Mouse (Mus musculus): ENCODE data around the gene Hoxc11.
A peak's percentile ranks its signal among the peaks of the same experiment; 100 is the strongest.

Gene Hoxc11

GRCm38 (mm10) chr15:102954192-102955006 is at the start of gene Hoxc11:
TSS of gene Hoxc11 (plus strand) at chr15:102954427.
- no peak for DNase-seq

- DNase-seq, result no peak
Observed at GRCm38 (mm10) chr15:102904946-102905345, 49.3 kb upstream of the Hoxc11 start.

DNA sequence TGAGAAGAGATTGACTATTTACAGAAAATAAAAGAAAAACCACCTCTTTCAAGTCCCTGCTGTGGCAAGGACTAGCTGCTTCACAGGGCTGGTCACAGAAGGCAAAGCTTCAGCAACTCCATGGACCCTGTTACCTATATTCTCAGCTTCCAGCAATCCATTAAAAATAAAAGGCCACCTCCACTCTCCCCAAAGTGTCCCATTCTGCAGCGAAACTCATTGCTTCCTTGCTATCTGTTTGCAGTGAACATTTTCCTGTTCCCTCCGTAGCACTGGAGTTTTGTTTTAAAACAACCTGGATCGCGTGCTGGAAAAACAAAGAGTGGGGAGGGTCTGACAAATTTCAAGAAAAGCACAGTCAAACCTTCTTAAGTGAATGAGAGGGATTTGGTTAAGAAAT is 44.7 kb upstream of the Hoxc11 start:
- DNase-seq, result no peak

DNA sequence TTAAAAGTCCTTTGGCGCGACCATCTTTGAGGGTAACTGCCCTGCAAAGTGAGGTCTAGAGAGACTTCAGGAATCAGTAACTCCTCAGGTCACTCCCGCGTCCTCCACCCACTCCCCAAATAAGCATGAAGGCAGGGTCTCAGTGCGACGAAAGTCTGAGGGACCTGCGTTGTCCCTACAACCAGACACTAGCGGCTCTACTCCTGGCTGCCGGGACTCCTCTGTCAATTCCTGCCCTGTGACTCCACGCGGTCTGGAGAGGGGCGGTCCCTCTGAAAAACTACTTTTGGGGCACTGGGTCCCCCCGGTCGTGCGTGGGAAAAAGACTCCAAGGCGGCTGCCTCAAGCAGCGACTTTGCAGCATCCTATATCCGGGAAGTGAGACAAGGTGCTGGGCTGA is 44.2 kb upstream of the Hoxc11 start:
- no peak for DNase-seq

GRCm38 (mm10) chr15:102910496-102911095 is 43.6 kb upstream of the Hoxc11 start:
- no peak for DNase-seq

- no peak for DNase-seq
Observed at GRCm38 (mm10) chr15:102913038-102913585, 41.1 kb upstream of the Hoxc11 start.

GRCm38 (mm10) chr15:102917972-102918572 is 36.2 kb upstream of the Hoxc11 start:
- DNase-seq, result no peak

- DNase-seq, result no peak
Observed at GRCm38 (mm10) chr15:102918611-102919265, 35.5 kb upstream of the Hoxc11 start.

DNA sequence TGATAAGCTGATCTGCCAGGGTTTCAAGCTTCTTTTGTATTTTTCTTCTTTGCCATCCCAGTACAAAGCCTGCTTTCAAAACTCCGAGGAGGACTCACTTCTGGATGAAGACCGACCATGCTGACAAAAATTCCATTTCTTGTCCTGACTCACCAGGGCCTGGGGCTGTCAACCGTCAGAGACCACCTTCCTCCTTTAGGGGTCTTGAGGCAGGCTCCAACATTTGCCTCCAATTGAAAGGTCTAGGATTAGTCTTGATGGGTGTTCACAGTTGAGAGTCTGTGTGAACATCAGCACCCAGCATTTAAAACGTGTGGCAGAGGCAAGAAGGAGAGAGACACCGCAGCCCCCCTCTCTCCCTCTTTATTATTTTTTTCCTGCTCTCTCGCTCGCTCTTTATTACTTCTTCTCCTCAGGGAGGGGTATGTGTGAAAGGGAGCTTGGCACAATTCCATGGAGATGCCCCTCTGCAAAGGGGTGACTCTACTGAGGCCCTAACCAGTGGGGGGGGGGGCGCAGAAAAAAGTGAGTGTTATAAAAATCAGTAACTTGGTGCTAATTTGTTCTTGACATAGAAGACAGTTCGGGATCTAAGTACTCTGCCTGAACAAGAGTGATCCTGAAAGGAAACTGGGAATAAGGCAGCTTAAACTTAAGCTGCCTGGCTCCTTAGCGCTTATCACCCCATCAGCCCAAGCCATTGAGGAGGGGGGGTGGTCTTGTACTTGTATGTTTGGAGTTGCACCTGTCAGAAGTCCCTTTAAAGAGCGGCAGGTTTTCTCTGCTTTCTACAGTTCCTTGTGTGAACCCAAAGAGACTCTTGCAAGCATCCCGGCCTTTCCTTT is 34.7 kb upstream of the Hoxc11 start:
- DNase-seq, result no peak

GRCm38 (mm10) chr15:102920619-102921018 is 33.6 kb upstream of the Hoxc11 start:
- peak; percentile 26 for DNase-seq

GRCm38 (mm10) chr15:102921053-102922011 is 32.9 kb upstream of the Hoxc11 start, which contains the start of gene Hoxc13:
TSS of gene Hoxc13 (plus strand) at chr15:102921103.
- DNase-seq, result no peak

DNA sequence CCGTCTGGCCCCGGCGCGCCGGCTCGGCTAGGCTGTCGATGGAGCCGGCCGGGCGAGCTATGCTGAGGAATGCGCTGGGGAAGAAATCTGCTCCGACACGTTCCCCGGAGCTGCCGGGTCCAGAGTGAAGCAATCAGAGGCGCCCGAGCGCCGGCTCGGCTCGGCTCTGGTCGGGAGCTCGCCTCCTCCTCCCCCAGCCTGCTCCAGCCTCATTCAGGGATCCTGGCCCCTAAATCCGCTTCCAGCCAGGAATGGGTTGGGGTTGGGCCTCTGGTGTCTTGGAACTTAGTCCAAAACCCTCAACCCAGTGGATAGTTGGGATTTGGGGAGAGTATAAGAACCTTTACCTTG is 32.2 kb upstream of the Hoxc11 start:
- peak; percentile 37 for DNase-seq

DNA sequence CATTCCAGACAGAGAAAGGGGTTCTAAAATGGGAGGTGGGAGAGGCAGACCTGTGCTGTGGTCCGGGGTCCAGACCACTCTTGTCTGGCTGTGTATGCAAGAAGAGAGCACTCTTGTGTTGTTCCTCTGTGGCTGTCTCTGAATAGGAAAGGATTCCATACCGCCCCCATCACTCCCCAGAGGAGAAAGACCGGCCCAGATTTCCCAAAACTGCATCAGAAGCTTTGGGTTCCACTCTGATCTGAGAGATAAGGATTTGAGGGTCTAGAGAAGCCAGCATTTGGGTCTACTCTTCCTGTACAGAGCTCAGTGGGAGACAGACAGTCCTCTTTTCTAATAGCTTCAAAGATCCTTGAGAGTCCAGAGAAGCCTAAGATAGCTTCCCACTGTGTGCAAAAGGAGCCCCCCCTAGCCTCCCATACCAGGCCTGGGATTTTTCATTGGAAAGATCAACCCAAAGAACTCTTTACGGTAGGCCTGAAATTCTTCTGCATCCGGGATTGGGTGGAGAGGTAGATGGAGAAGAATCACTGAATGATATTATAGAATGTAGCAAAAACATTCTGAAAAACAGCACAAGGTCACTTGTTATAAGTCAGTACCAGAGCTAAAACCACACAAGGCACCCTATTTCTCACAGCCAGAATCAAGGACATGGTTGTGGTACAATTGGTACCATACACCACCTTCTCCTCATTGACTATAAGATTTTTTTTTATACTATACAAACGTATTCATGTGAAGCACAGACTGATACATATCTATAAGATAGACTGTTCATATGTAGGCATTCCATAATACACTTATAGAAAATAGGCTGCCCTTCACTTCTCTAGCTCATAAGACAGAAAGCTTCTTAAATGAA is 31.4 kb upstream of the Hoxc11 start:
- no peak for DNase-seq

GRCm38 (mm10) chr15:102927032-102927645 is 27.1 kb upstream of the Hoxc11 start:
- no peak for DNase-seq

DNA sequence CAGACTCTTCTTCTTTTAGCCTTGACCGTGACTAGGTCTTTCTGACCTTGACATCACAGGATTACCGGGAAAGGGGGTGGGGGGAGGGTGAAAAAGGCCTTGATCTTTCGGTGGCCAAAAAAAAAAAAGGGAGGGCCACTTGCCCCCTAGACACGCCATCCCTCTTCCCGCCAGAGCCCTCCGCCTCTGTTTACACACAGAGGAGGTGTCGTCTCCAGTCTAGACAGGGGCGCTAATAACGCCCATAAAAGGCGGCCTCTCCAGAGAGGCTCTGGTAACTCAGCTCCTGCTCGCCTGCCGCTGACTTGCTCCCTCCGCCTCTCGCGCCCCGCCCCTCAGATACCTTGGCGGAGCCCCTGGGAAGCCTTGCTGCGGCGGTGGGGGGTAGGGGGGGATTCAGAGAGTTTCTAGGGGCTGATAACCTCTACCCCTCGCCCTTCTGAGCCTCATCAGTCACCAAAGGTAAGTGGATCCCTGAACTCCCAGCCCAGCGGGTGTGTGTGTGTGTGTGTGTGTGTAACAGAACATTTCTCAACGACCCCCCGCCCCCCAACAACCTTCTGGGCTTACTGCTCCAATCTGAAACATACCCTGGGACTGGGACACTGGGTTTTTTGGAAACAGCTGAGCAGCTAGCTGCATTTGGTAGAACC is 22.4 kb upstream of the Hoxc11 start:
- no peak for DNase-seq

- no peak for DNase-seq
Observed at GRCm38 (mm10) chr15:102934438-102934837, 19.8 kb upstream of the Hoxc11 start.

DNA sequence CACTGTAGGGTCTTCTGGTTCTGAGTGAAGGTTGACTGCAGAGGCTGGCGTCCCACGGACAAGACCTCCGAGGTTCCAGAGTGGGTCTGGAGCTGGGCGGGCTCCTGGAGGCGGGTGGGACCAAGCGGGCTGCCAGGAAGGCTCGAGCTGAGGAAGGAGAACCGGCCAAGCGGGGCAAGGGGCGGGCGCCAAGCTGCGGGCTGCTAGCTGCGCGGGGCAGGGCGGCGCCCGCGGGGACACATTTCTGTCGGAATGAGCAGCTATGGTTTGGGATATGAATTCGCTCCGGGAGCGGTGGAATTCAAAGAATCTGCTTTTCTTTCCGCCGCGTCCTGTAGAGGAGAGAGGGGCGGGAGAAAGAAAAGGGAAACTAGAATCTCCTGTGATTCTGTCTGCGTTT is 19.3 kb upstream of the Hoxc11 start:
- DNase-seq, result no peak

DNA sequence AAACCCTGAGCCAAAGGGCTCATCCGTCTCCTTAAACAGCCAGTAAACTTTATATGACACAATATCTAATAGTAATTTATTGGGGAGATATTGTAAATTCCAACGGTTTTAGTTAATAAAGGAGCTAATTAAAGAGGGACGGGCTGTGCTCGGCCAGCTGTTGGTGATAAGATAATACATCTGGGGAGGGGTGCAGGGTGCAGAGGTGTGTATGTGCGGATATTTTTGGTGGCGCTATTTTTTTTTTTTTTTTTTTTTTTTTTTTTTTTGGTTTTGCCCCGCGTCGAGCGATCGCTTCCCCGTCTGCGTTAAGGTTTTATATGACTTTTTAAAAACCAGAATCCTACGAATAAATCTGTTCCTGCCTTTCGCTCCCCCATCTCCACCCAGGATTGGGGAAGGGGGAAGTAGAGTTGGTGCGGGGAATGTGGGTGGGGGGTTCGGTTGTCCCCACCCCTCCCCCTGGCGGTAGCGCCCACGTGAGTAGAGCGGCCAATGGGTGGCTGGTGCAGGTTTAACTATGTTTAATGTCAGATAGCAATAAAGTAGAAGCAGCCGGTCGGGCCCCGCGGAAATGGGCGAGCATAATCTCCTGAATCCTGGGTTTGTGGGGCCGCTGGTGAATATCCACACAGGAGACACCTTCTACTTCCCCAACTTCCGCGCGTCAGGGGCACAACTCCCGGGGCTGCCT is 17.8 kb upstream of the Hoxc11 start, which contains the start of gene Hoxc12:
Hoxc12 (plus strand) TSS at position 479 of the 694 bp plus-strand sequence.
- no peak for DNase-seq
